Mouse (Mus musculus): ENCODE data around the gene Acly.

The Acly gene

DNA sequence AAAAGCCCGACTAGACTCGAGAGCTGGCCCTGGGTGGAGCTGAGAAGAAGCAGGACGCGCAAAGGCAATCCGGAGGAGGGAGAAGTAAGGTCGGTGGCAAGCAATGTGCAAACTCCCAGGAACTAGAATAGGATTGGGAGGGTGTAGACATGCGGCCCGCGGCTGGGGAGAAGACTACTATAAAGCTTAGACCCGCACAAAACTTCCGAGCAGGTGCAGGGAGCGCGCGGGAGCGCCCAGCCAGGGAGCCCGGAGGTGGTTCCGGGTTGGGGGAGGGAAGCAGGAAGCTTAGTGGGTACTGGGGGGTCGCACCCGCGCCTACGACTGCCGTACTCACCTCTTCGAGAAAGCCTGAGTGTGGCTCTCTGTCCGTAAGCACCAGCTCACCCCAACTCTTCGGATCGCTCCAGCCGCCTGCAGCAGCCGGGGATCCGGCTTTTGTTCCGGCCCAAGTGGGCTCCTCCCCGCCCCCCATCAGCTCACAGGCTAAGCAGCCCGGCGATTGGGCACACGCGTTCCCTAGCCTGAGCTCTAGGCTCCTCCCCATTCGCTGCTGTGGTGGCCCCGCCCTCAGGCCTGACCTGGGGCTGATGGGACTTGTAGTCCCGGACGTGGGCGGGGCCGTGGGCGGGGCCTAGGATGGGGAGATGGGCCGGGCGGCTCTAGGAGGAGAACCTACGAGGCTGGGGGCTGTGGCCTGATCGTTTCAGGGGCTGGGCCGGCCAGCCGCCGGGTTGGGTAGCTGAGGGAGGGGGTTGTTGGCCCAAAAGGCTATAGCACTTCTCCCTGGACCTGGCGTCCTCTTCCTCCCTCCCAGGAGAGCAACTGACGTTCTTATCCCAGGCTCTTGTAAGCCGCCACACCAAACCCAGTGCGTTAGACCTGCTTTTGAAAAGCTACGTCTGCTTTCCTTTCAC is at the start of gene Acly:
Gene Acly, minus strand, starts transcription at position 543 of the 917 bp plus-strand sequence.
- DNase-seq = peak; percentile 99 to 100

DNA sequence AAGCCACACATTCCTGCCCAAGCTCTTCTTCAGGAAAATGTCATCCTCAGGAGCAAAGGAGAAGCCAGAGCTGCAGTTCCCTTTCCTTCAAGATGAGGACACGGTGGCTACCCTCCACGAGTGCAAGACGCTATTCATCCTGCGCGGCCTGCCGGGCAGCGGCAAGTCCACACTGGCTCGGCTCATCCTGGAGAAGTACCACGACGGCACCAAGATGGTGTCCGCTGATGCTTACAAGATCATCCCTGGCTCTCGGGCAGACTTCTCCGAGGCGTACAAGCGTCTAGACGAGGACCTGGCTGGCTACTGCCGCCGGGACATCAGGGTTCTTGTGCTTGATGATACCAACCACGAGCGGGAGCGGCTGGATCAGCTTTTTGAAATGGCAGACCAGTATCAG is 48.5 kb upstream of the Acly start:
- DNase-seq = no peak

GRCm38 (mm10) chr11:100575484-100575855 is 47.7 kb upstream of the Acly start:
- DNase-seq = no peak

DNA sequence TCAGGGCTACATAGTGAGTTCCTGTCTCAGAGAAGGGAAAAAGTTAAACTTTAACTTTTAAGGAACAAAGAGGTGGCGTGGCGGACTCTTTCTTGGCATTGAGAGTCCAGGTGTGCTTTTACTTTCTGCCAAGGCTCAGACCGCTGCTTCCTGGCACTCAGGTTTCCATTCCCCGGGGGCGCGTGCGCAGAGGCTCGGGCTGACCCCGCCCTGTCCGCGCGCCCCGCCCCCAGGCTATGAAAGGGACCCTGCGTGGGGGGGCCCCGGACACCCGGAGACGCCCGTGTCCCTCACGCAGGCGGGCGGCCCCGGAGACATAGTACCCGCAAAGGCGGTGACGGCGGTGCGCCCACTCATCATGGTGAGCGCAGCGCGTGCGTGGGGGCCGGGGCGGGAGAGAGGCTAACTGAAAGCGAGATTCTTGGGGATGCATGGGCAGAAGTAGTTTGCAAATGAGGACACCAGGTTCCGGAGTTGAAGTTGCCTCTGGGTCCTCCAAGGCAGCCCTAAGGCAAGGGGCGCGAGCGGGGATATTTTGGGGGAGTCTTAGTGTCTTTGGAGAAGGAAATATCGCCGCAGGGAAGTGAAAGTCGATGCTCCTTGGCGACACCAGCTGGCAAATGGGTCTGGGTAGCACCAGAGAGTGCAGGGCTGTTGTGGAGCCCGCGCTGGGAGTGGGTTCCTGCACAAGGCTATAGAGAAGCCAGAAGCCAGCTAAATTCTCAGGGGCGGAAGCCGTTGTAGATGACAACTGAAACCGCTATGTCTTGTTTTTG is 47.1 kb upstream of the Acly start, which contains the start of gene Cnp:
Gene Cnp, plus strand, starts transcription at position 197 of the 776 bp plus-strand sequence.
- DNase-seq = peak; percentile 86 to 92

DNA sequence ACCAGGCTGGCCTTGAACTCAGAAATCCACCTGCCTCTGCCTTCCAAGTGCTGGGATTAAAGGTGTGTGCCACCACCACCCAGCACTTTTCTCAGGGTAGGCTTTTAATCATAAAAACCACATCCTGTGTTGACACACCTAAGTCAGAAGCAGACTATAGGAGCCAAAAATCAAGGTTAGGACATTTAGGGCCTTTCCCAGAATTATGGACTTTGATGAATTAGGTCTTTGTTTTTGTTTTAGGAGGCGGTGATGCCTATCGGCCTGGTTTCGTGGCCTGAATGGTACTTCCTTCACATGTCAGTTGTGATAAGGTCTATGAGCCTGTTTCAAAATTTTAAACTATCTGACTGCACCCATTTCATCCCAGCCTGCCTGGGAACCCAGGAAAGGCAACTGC is 46.4 kb upstream of the Acly start:
- DNase-seq = no peak

GRCm38 (mm10) chr11:100571202-100571567 is 43.4 kb upstream of the Acly start:
- peak in 1 of 2 experiments; percentile 23 for DNase-seq

GRCm38 (mm10) chr11:100570430-100571201 is 42.8 kb upstream of the Acly start:
- DNase-seq = peak; percentile 79 to 84

DNA sequence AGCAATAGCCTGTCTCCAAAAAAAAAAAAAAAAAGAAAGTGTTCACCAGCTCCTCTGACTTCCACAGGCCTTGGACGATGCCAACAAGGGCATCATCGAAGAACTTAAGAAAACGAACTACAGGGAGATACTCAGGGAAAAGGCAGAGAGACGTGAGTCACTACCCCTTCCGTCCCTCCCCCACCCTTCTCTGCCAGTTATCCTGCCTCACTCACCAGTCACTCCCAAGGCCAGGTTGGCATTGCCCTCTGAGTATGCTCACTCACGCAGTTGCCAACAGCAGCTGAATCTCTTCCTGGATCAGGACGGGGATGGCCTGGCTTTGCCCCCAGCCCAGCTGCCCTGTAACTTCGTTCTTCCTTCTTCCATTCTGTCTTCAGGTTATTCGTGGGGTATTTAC is 42.0 kb upstream of the Acly start:
- DNase-seq = no peak

DNA sequence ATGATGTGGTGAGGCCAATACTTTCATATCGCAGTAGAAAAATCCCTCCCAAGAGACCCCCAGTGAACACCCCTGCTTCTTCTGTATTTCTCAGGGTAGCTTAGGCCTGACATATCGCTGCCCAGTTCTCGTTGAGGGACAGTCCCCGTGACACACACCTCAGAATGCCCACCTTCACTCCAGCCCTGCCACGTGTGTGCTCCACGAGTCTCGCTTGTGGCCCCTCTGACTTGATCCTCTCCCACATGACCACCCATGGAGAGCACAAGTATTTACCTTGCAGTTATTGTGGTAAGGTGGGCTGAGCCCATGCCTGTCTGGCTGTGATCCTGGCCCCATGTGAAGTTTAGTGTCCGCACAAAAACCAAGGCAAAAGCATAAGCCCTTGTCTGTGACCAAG is 40.9 kb upstream of the Acly start:
- DNase-seq = no peak

DNA sequence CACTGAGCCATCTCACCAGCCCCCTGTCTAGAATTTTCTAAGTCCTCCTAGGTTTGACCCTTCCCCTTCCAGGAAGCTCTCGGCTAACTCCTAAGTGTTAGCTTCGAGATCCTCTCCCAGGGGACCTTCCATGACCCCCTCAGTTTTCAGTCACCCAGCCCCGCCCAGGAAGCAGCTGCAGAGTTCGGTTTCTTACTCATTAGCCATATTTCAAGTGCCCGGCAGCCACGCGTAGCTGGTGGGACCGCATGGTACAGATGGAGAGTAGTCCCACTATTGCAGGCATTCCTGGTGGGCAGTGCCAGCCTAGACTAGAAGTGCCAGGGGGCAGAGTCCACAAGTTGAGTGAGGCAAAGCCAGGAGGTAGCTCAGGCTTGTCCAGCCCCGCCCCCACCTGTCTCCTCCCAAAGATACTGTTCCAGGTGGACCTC is 40.0 kb upstream of the Acly start:
- peak; percentile 70 to 77 for DNase-seq

DNA sequence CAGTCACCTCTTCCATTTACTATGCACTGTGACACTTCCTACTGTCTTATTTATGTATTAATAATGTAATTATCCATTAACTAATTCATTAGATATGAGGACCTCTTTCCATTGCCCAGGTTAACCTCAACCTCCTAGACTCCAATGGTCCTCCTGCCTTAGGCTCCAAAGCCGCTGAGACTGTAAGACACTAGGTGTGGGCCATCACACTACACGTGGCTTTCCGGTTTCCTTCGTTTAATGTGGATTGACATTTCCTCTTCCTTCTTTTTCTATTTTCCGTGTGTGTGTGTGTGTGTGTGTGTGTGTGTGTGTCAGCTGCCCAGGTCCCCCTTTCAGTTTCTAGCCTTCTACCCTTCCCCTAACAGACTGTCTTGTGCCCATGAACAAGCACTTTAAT is 39.4 kb upstream of the Acly start:
- DNase-seq = peak in 1 of 2 experiments; percentile 27

GRCm38 (mm10) chr11:100564703-100565102 is 36.9 kb upstream of the Acly start:
- DNase-seq = no peak

DNA sequence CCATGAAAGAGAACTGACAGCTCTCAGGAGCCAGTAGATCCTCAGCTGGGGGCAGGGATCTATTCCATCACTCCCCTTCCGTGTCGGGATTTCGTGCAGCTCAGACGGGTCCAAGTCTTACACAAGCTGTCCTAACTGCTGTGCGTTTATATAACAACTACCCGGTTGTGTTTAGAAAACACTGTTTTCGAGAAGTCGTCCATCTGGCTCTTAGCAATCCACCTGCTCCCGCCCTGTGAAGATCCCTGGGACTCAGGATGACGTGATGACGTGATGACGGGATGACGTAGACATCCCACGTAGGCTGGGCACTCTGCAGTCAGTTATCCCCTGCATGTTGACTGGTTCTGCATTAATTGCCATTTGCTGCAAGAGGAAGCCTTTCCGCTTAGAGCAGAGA is 36.5 kb upstream of the Acly start:
- DNase-seq = no peak

DNA sequence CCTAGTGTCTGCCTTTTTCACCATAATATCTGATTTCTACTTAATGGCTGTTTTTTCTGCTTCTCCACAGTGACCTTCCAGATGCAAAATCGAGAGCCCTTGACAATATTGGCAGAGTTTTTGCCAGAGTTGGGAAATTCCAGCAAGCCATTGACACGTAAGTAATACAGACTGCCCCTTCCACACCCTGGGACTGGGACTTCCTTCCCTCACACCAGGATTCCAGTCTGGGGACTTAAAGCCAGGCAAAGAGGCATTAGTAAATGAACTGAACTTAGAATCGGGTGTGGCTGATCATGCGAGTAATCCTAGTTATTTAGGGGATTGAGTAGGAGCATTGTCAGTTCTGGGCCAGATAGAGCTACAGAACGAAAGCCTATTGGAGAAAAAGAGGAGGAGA is 33.9 kb upstream of the Acly start:
- no peak for DNase-seq

DNA sequence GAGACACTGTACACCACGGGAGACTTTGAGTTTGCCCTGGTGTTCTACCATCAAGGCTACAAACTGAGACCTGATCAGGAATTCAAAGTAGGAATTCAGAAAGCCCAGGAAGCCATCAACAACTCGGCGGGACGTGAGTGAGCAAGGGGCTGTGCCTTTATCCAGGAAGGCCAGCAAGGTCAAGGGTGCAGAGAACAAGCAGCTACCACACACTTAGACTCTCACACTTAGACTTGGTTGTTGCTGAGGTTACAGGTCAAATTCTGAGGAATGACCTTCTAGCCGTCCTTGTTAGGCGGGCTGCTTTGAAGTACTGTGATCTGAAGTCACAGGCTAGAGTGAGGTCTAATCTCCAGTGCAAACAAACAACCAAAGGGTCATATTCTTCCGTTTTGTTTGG is 31.7 kb upstream of the Acly start:
- no peak for DNase-seq

DNA sequence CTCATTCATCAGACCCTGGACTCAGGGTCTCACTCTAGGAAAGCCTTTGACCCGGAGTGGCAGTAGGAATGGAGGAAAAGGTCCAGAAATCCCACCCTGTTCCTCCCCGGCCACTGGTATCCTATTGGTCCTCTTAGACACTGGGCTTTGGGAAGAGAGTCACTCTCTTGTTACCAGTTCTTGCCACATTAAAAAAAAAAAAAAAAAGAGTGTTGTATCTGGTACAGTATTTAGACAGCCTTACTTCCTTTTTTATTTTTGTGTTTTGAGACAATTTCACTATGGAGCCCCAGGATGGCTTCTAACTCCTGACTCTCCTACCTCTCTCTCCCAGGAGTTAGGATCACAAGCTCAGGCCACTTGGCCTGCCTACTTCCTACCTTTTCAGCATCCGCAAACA is 29.8 kb upstream of the Acly start:
- DNase-seq = no peak

DNA sequence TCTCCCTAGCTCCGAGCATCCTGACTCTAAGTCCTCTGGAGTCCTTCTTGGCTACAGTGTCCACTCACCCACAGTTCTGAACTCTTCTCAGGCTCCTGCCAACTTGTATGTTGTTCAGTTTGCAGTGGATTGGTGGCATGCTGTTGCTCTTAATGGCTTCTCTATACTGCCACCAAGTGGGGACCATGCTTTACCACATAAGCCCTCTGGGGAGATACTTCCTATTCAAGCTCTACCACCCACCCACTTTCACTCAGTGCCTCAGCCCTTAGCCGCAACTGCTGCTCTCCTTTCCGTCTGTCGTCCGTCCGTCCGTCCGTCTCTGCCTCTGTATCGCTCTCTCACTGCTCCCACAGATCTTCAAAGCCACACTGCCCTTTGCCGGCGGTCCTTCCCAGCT is 27.8 kb upstream of the Acly start:
- DNase-seq = peak; percentile 75 to 79

DNA sequence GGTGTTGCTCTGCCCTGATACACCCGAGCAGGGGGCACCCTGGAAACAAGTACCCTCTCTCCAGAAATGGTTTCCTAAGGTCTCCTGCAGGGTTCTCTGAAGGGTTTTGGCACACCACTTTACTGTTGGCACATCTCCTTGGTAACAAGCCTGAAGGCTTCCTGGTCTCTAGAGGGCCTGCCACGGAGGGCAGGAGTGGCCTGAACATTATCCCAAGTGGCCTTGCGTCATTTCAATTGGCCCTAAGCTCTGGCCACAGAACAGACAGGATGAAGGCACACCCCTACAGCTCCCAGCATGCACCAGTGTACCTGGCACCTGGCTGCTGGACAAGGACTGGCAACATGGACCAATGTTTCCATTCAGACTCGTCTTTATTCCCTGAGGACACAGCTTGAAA is 25.0 kb upstream of the Acly start:
- no peak for DNase-seq

DNA sequence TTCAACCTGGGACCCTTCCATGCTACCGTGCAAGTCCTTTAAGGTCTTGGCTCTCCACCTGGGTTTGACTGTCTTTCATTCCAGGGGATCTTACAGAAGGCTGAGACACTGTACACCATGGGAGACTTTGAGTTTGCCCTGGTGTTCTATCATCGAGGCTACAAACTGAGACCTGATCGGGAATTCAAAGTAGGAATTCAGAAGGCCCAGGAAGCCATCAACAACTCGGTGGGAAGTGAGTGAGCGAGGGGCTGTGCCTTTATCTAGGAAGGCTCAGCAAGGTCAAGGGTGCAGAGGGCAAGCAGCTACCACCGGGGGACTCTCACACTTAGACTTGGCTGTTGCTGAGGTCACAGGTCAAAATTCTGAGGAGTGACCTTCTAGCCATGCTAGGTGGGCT is 22.3 kb upstream of the Acly start:
- no peak for DNase-seq

- no peak for DNase-seq
Measured at GRCm38 (mm10) chr11:100549466-100549865, 21.7 kb upstream of the Acly start.

GRCm38 (mm10) chr11:100548141-100548540 is 20.3 kb upstream of the Acly start:
- no peak for DNase-seq

GRCm38 (mm10) chr11:100546955-100547354 is 19.2 kb upstream of the Acly start:
- DNase-seq = no peak

DNA sequence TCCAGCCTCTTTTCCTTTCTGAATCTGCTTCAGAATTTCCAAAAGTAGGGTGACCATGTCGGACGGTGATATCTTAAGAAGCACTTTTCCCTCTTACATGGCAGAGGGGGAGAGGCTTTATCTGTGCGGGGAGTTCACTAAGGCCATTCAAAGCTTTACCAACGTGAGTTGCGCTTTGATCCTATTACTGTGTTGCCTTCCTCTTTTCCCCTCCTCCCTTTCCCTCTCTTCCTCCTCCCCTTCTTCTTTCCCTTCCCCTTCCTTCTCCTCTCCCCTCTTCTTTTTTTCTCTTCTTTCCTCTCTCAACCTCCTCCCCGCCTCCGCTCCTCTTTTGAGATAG is 17.9 kb upstream of the Acly start:
- no peak for DNase-seq
